Mouse (Mus musculus) spleen, adult 2 months (tissue): ENCODE results near the gene Olfr1115.

Experiments used
- CTCF ChIP-seq: fragments of 200-500 bp; IDR thresholded peaks from 2 replicates; pipeline ENCODE4 v1.5.1; 2011; ENCODE audit warnings: mild to moderate bottlenecking, inconsistent platforms; ENCODE audit not compliant: insufficient read depth, insufficient read length, insufficient replicate concordance; ENCODE audit errors: extremely low read depth
- POLR2A ChIP-seq: fragments of 200-500 bp; IDR thresholded peaks from 2 replicates; pipeline ENCODE4 v1.6.1; 2011; ENCODE audit warnings: low read depth, low read length, inconsistent platforms

GRCm38 (mm10) chr2:87247713-87248112, at the start of gene Olfr1115:
- TF ChIP-seq CTCF (no peak), POLR2A (no peak)
